Mouse (Mus musculus): ENCODE results near the gene Tmem260. TPM values are rescaled to one million over a fixed set of nuclear protein-coding genes. Genes with fewer than 3 reads are reported as not detected.

The Tmem260 gene
- total and polyA plus RNA-seq, 3 experiments: 4.6 to 9.0 (median 5.2) TPM

DNA sequence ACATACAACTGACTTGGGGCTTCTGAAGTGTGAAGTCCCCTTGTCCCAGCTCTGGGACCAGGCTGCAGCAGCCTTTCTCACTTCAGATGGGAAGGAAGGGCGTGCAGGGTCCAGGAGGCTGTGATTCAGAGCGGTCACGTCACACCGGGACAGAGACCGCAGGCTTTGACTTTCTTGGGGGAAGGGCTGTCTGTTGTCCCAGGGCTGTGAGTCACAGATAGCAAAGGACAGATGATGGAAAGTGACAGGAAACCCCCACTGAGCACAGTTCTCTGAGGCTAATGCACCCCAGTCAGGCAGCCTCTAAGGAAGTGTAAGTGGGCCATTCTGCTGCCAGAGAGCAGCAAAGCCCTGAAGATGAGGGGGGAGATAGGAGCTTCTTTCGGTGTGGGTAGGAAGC is 23.9 kb upstream of the Tmem260 start:
- Histone ChIP-seq H3K4me1 (ENCODE audit: control insufficient read depth in 1 of 2, insufficient read depth in 2 of 2) (peaks cover 0 to 17% of the 10 kb centered on the region in 2 experiments; a peak in 3 of 4 replicates), H3K9me3 (replicated peaks; ENCODE audit: low read length) (no peaks in the 10 kb centered on the region), H3K36me3 (replicated peaks in 1 of 2; ENCODE audit: control insufficient read depth in 1 of 2, insufficient read depth in 1 of 2, low read length in 1 of 2) (no peaks in the 10 kb centered on the region), H3K4me2 (ENCODE audit: insufficient read depth, low read depth, poor library complexity, severe bottlenecking) (peak overlapping the region; percentile 69), H3K27ac (ENCODE audit: insufficient read depth, low read depth) (no peak overlapping the region), H3K27me3 (replicated peaks) (no peaks in the 10 kb centered on the region), H3K9ac (ENCODE audit: insufficient read depth, low read depth) (0 out of 2 replicates have a peak overlapping the region, but pooled peaks have one; percentile 21), H3K4me3 (replicated peaks in 1 of 3; ENCODE audit: low read depth in 2 of 3, low read length in 2 of 3, poor library complexity in 1 of 3) (no peak overlapping the region), H3K79me2 (replicated peaks; ENCODE audit: control insufficient read depth, extremely low read depth, insufficient read depth, poor library complexity, severe bottlenecking) (no peaks in the 10 kb centered on the region)
- dilution Hi-C loops (cut with MboI; ENCODE audit: extremely low pct_ligation_motif_present, extremely low pct_unique_long_range_greater_than_20kb, low sequenced_read_pairs) (no loop called here), in situ Hi-C loops (cut with MboI; ENCODE audit: low pct_ligation_motif_present, low pct_unique_long_range_greater_than_20kb, low sequenced_read_pairs) (loop anchor here (10.0 kb wide), 1 partner anchor 73 kb away; no protein-coding TSS in a partner anchor)
- DNase-seq (ENCODE audit: extremely low read depth): peak; percentile 77
- peak; percentile 47; the same call in 1 of the 2 replicates for TF ChIP-seq TCF12 (IDR thresholded peaks at IDR 0.05; ENCODE audit: low read depth, low read length)
- no peak for TF ChIP-seq GABPA (IDR thresholded peaks at IDR 0.05; ENCODE audit: insufficient replicate concordance, low read depth, low read length)
- TF ChIP-seq SMC3 (IDR thresholded peaks at IDR 0.05; ENCODE audit: low read depth, low read length): peak; percentile 41; the same call in 1 of the 2 replicates
- peak; percentile 58 for TF ChIP-seq BHLHE40 (IDR thresholded peaks at IDR 0.05; ENCODE audit: low read depth, low read length)
- no peak for TF ChIP-seq POLR2AphosphoS2 (IDR thresholded peaks at IDR 0.05; ENCODE audit: low read depth, low read length)
- TF ChIP-seq RCOR1 (conservative IDR thresholded peaks at IDR 0.05; ENCODE audit: low read depth, low read length): no peak
- peak; percentile 55; the same call in 1 of the 2 replicates for TF ChIP-seq IRF4 (IDR thresholded peaks at IDR 0.05; ENCODE audit: low read depth, low read length)
- no peak for TF ChIP-seq MAX (IDR thresholded peaks at IDR 0.05; ENCODE audit: low read length)
- TF ChIP-seq E2F4 (IDR thresholded peaks at IDR 0.05; ENCODE audit: insufficient replicate concordance, low read depth, low read length): no peak
- peak; percentile 47; the same call in 1 of the 2 replicates for TF ChIP-seq EP300 (IDR thresholded peaks at IDR 0.05; ENCODE audit: low read length)
- TF ChIP-seq ZC3H11A (IDR thresholded peaks at IDR 0.05; ENCODE audit: low read depth, low read length): no peak
- TF ChIP-seq NELFE (IDR thresholded peaks at IDR 0.05; ENCODE audit: low read depth, low read length): no peak
- peak; percentile 53 for TF ChIP-seq RAD21 (IDR thresholded peaks at IDR 0.05; ENCODE audit: low read depth, low read length)
- TF ChIP-seq MXI1 (IDR thresholded peaks at IDR 0.05; ENCODE audit: low read depth, low read length): no peak
- peak; percentile 48; the same call in 1 of the 2 replicates for TF ChIP-seq ELF1 (IDR thresholded peaks at IDR 0.05; ENCODE audit: low read depth, low read length)
- peak in 1 of 2 experiments; percentile 52; a peak in 2 of 4 replicates for TF ChIP-seq CTCF (conservative IDR thresholded peaks at IDR 0.05 in 1 of 2, IDR thresholded peaks at IDR 0.05 in 1 of 2; ENCODE audit: low read depth in 2 of 2, low read length in 2 of 2)
- no peak for TF ChIP-seq MAZ (IDR thresholded peaks at IDR 0.05; ENCODE audit: low read depth, low read length)
- peak; percentile 84 for TF ChIP-seq ETS1 (conservative IDR thresholded peaks at IDR 0.05; ENCODE audit: low read depth, low read length)
- 0 out of 2 replicates have a peak, but pooled peaks have one; percentile 12 for TF ChIP-seq JUND (conservative IDR thresholded peaks at IDR 0.05; ENCODE audit: low read depth, low read length)
- TF ChIP-seq ZKSCAN1 (IDR thresholded peaks at IDR 0.05; ENCODE audit: borderline replicate concordance, low read depth, low read length): no peak
- peak; percentile 86 for TF ChIP-seq CHD2 (IDR thresholded peaks at IDR 0.05; ENCODE audit: low read length)
- peak; percentile 34; the same call in 1 of the 2 replicates for TF ChIP-seq MEF2A (IDR thresholded peaks at IDR 0.05; ENCODE audit: borderline replicate concordance, low read depth, low read length)
- no peak for TF ChIP-seq KAT2A (IDR thresholded peaks at IDR 0.05; ENCODE audit: insufficient replicate concordance, low read length)
- TF ChIP-seq JUN (IDR thresholded peaks at IDR 0.05; ENCODE audit: insufficient read depth, low read depth, low read length): no peak
- no peak for TF ChIP-seq USF2 (conservative IDR thresholded peaks at IDR 0.05; ENCODE audit: low read depth, low read length)

Measured in CH12.LX (cell line).